Mouse (Mus musculus) heart, embryonic 14.5 days (tissue): ENCODE data around the gene Cald1. TPM values are rescaled to one million over a fixed set of nuclear protein-coding genes. Genes with fewer than 3 reads are reported as not detected.

Experiments used
- ATAC-seq: fragments of 200-750 bp; cut with Nextera tagmentation; 2 replicates; pipeline ENCODE4 v1.8.0; 2017; ENCODE audit warnings: low read depth, moderate TSS enrichment; ENCODE audit not compliant: insufficient number of reproducible peaks, insufficient read depth, low FRiP score
- H3K27ac ChIP-seq, 2 experiments: fragments of 200-500 bp in 1 of 2; fragments of 300-500 bp in 1 of 2; sonication (generic) in 1 of 2; replicated peaks in 1 of 2; 2 replicates each; pipeline ENCODE4 v1.5.1; 2012 to 2014; ENCODE audit warnings: low read depth in 2 of 2, low read length in 2 of 2, control low read depth in 1 of 2, mild to moderate bottlenecking in 1 of 2, mixed read lengths in 1 of 2; ENCODE audit not compliant: control insufficient read depth in 1 of 2, insufficient read depth in 1 of 2
- H3K27me3 ChIP-seq: fragments of 300-500 bp; sonication (generic); 2 replicates; pipeline ENCODE4 v1.6.1; 2014; ENCODE audit warnings: mild to moderate bottlenecking, low read length, control low read depth; ENCODE audit not compliant: control insufficient read depth, insufficient read depth
- H3K36me3 ChIP-seq: fragments of 300-500 bp; sonication (generic); 2 replicates; pipeline ENCODE4 v1.6.1; 2014; ENCODE audit warnings: mild to moderate bottlenecking, control low read depth, low read length, mixed read lengths; ENCODE audit not compliant: control insufficient read depth, insufficient read depth
- H3K4me1 ChIP-seq, 2 experiments: fragments of 200-500 bp in 1 of 2; fragments of 300-500 bp in 1 of 2; sonication (generic) in 1 of 2; 2 replicates each; pipeline ENCODE4 v1.6.1; 2012 to 2014; ENCODE audit warnings: low read length in 2 of 2, control low read depth in 1 of 2, mixed read lengths in 1 of 2; ENCODE audit not compliant: control insufficient read depth in 2 of 2, insufficient read depth in 2 of 2
- H3K4me2 ChIP-seq: fragments of 300-500 bp; sonication (generic); 2 replicates; pipeline ENCODE4 v1.6.1; 2014; ENCODE audit warnings: mild to moderate bottlenecking, low read length
- H3K4me3 ChIP-seq, 2 experiments: fragments of 200-500 bp in 1 of 2; fragments of 300-500 bp in 1 of 2; sonication (generic) in 1 of 2; 2 replicates each; pipeline ENCODE4 v1.5.1; 2012 to 2014; ENCODE audit warnings: low read length in 2 of 2, mild to moderate bottlenecking in 2 of 2, control low read depth in 1 of 2, low read depth in 1 of 2, moderate library complexity in 1 of 2; ENCODE audit not compliant: control insufficient read depth in 1 of 2, insufficient read depth in 1 of 2
- H3K9ac ChIP-seq: fragments of 300-500 bp; sonication (generic); 2 replicates; pipeline ENCODE4 v1.6.1; 2014; ENCODE audit warnings: mild to moderate bottlenecking, low read length
- H3K9me3 ChIP-seq: fragments of 300-500 bp; sonication (generic); 2 replicates; pipeline ENCODE4 v1.6.1; 2016; ENCODE audit warnings: low read length, control low read depth; ENCODE audit not compliant: control insufficient read depth
- WGBS: fragments of 180-500 bp; shearing (Covaris S2); extraction: QIAGEN DNeasy Blood & Tissue Kit; methylation state at CpG from one replicate; pipeline ENCODE4 v1.1.7; 2014; 5-methylcytosine and 5-hydroxymethylcytosine counted together
- polyA plus RNA-seq: library from polyadenylated mRNA; unstranded; fragments of >200 nt; fragmentation: Nextera tagmentation; extraction: Ambion mirVana; gene quantifications from 2 replicates; pipeline ENCODE4 v1.2.1, GENCODE M21; 2014

Gene Cald1
- polyA plus RNA-seq, 1 experiment from 2014 or later: 122 TPM

DNA sequence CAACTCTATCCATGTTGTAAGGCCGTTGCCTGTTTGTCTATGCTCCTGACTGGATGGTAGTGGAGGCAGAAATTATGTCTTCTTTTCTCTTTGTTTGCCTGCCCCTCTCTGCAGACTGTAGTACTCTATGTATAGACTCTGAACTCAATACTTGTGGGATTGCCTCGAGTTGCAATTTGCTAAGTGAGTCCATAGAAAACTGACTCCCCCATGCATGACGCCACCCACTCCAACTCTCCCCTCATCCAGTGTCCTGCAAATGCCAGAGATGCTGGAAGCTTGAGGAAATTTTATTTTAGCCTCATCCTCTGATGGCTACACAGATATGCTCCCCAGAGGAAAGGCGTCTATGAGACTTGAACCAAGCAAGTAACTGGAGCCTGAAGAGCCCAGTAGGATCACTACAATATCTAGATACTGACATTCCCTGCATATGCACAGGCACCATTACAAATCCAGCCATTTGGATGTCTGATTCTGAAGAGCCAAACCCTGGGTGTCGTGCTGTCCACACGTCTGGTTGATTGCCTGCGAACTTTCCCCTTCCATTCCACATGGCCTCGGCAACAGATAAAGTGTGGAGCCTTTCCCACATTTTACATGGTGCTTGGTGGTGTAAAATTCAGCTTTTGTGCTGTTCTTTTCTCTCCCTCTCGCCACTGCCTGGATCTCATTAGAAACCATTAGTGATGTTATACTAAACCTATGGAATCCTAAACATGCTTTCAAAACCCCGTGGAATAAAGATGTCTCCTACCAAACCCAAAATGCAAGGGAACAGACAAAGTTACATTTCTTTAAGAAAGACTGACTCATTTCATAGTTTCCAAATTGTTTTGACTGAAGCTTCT, 39.5 kb downstream of the Cald1 start:
- Histone ChIP-seq H3K9me3 (no peaks in the 10 kb centered on the region), H3K4me2 (peak overlapping the region; percentile 23; the same call in 1 of the 2 replicates), H3K27ac (peak overlapping the region; percentile 50 to 58), H3K9ac (no peak overlapping the region), H3K4me1 (peaks cover 20 to 47% of the 10 kb centered on the region in 2 experiments), H3K4me3 (no peak overlapping the region), H3K27me3 (no peaks in the 10 kb centered on the region), H3K36me3 (0 out of 2 replicates have a peak, but pooled peaks cover 3% of the 10 kb centered on the region)
- WGBS: 33% methylated on average over 10 of the region's 10 CpGs
- peak; percentile 25; the same call in 1 of the 2 replicates for ATAC-seq

DNA sequence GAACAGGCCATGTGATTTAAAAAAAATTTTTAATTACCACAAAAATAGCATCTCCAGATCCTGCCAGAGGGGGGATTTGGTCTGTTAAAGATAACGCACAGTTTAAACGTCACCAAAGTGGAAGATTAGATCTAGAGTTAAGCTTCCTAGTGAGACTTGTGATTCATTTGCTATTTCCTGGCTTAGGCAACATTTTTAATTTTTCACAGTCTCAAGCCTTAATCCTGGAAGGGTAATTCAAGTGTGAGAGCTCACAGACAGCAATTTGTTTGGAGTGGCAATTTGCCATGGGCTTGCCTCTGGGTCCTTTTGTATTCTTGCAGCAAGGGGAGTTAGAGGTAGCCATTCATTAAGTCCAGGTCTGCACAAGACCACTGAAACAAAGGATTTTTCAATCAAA, 40.4 kb downstream of the Cald1 start:
- Histone ChIP-seq H3K9ac (no peak overlapping the region), H3K27ac (peak overlapping the region in 1 of 2 experiments; percentile 47; a peak in 1 of 4 replicates), H3K4me1 (peaks cover 18 to 45% of the 10 kb centered on the region in 2 experiments), H3K36me3 (0 out of 2 replicates have a peak, but pooled peaks cover 3% of the 10 kb centered on the region), H3K4me2 (no peak overlapping the region), H3K27me3 (no peaks in the 10 kb centered on the region), H3K4me3 (no peak overlapping the region), H3K9me3 (no peaks in the 10 kb centered on the region)
- no peak for ATAC-seq
- WGBS: 26% methylated on average over 2 of the region's 2 CpGs

DNA sequence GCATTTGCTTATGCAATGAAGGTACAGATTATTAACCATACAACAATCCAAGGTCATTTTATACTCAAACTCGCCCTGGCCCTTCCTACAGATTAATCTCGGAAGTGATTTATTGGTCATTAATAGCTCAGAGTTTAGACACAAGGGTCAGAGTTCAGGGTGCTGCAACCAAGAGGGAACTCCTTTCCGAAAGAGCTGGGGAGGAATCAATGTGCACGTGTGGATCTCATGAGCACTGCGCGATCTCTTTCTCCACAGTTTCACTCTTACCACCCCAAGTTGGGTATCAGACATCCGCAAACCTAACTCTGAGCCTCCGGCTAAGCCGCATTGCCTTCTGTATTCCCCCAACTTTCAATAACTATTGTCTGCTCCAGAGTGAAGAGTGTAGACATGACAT, 41.9 kb downstream of the Cald1 start:
- H3K9me3 ChIP-seq: no peaks in the 10 kb centered on the region
- H3K4me1 ChIP-seq: peaks cover 12 to 38% of the 10 kb centered on the region in 2 experiments
- no peak overlapping the region for H3K4me2 ChIP-seq
- no peaks in the 10 kb centered on the region for H3K27me3 ChIP-seq
- H3K9ac ChIP-seq: no peak overlapping the region
- 91% methylated on average over 9 of the region's 9 CpGs for WGBS
- no peaks in the 10 kb centered on the region for H3K36me3 ChIP-seq
- H3K27ac ChIP-seq: no peak overlapping the region
- H3K4me3 ChIP-seq: no peak overlapping the region
- no peak for ATAC-seq

DNA sequence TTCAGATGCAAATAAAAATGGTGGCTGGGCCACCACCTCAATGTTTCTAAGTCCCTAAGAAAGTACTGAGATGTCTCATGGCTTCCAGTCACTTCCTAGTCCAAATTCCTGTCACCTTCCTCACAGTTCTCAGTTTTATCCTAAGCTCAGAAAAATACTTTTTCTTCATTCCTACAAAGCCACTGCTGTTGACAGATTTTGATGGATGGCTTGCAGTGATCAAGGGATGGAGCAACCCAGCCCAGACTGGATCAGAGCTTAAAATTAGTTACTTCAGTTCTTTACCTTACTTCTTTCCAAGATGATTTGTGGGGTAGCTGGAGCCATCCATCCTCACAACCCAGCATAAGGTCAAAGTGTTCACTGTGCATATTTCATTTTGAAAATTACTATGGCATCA, 42.8 kb downstream of the Cald1 start:
- no peak overlapping the region for H3K4me3 ChIP-seq
- H3K36me3 ChIP-seq: no peaks in the 10 kb centered on the region
- peaks cover 12 to 38% of the 10 kb centered on the region in 2 experiments for H3K4me1 ChIP-seq
- H3K9ac ChIP-seq: no peak overlapping the region
- no peak for ATAC-seq
- H3K4me2 ChIP-seq: no peak overlapping the region
- no peaks in the 10 kb centered on the region for H3K27me3 ChIP-seq
- H3K27ac ChIP-seq: 0 out of 4 replicates have a peak overlapping the region, but pooled peaks of 1 of the 2 experiments have one; percentile 50
- no peaks in the 10 kb centered on the region for H3K9me3 ChIP-seq

DNA sequence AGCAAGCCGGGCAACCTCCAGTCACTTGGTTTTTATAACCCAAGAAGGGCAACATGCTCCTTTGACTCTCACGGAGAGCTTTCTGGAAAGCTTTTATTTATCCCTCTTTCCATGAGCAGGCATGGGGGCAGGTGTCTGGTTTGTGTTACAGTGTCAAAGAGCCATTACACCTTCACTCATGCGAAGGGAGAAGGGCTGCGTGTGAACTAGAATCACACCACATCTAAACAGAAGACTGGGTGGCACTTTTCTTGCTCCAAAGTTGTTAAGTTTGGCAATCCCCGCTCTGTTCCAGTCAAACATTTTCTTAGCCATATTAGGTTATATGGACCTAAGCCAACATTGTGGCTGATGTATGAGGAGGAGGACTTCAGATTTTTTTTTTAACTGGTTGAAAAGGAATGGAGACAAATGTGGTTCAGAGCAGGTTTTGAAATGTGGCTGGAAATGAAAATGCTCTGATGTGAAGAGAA, 43.8 kb downstream of the Cald1 start:
- H3K27me3 ChIP-seq: no peaks in the 10 kb centered on the region
- H3K4me1 ChIP-seq: peaks cover 12 to 38% of the 10 kb centered on the region in 2 experiments
- WGBS: 44% methylated on average over 5 of the region's 5 CpGs
- H3K27ac ChIP-seq: peak overlapping the region; percentile 31 to 50; a peak in 3 of 4 replicates
- H3K9ac ChIP-seq: no peak overlapping the region
- H3K9me3 ChIP-seq: no peaks in the 10 kb centered on the region
- no peak overlapping the region for H3K4me3 ChIP-seq
- no peak overlapping the region for H3K4me2 ChIP-seq
- H3K36me3 ChIP-seq: no peaks in the 10 kb centered on the region
- no peak for ATAC-seq

DNA sequence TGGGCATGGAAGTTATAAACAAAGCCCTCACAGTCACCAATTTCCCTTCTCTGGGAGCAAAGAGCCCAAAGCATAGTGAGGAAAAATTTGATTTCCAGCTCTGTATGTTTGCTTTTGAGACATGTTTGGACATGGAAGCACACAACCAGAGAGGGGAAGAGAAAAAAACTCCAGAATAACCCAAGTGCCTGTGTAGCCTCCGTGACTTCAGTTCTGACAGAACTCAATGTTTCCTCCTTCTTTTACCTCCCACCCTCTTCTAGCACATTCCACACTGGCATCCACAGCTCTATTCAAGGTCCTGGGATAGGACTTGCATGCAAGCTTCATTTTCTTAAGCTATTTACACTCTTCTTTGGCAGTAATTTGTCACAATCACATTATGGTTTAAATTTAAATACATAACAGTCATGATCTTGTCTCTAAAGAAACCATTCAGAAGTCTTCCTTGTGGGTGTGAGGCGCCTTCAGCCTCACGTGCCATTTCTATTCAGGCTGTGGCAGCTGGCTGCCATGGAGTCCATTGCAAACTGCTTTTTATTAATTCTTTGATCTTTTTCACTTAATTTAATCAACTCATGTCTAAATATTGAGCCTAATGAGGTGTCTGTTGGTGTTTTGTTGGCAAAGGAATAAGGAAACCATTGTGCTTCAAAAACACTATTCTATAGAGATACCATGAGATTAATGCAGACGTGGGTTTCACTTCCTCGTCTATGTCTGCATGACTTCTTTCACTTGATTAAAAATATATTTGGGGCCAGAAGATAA, 49.9 kb downstream of the Cald1 start:
- Histone ChIP-seq H3K36me3 (no peaks in the 10 kb centered on the region), H3K27ac (no peak overlapping the region), H3K4me2 (no peak overlapping the region), H3K27me3 (no peaks in the 10 kb centered on the region), H3K4me1 (peaks cover 3 to 16% of the 10 kb centered on the region in 2 experiments), H3K4me3 (no peak overlapping the region), H3K9me3 (no peaks in the 10 kb centered on the region), H3K9ac (no peak overlapping the region)
- 76% methylated on average over 5 of the region's 5 CpGs for WGBS
- no peak for ATAC-seq

DNA sequence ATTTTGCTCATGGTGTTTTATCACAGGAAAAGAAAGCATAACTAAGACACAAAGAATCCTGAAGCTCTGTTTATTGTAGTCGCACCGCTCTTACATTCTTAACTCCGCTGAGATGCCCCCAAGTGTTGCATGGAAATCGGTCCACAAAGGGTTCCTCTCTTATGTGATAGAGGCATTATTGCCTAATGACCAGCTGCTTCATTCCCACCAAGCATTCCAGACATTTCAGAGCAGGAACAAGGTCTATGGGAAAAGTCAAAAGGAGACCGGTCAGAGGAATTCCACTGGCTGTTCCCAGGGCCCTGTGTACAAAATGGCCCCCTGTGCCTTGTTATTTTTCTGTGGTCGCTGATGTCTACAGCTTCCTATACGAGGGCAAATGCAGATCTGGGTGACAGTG, 53.0 kb downstream of the Cald1 start:
- WGBS: 71% methylated on average over 7 of the region's 7 CpGs
- no peak overlapping the region for H3K9ac ChIP-seq

More for the DNA sequence above, 53.0 kb downstream of the Cald1 start:
- Histone ChIP-seq H3K36me3 (no peaks in the 10 kb centered on the region), H3K9me3 (no peaks in the 10 kb centered on the region), H3K4me2 (no peak overlapping the region), H3K27ac (no peak overlapping the region), H3K4me3 (no peak overlapping the region), H3K27me3 (no peaks in the 10 kb centered on the region), H3K4me1 (peaks cover 5 to 21% of the 10 kb centered on the region in 2 experiments)
- no peak for ATAC-seq
